Mouse (Mus musculus) heart, postnatal 14 days (tissue): ENCODE data around the gene Cdk2ap2. TPM values are rescaled to one million over a fixed set of nuclear protein-coding genes. Genes with fewer than 3 reads are reported as not detected.
"Not testable (repeated sequence)": the region's sequence is repeated elsewhere in the genome, so short reads cannot be mapped to it uniquely, and the experiment has no call there.

Experiments
- DNase-seq, 2 experiments: peaks; one replicate each; pipeline ENCODE4 v3.0.0; 2021 to 2022
- intact Hi-C: fragments of 180-260 bp; cut with DNase I; formaldehyde crosslinking; loops from one replicate; pipeline ENCODE4 v1.15.1; 2025
- long read RNA-seq, 2 experiments: library from polyadenylated mRNA; stranded (forward); transcript quantifications; one replicate each; pipeline ENCODE4 v2.0.0; 2021
- total RNA-seq, 2 experiments: library from RNA; stranded (reverse); gene quantifications; 2 replicates each; pipeline ENCODE4 v1.2.3; 2021

The Cdk2ap2 gene
- 10 to 100 TPM; 24.2 to 27.5 TPM for total RNA-seq
- long read RNA-seq, experiment 1, transcript Cdk2ap2-201 (4 exons, 1,080 nt) = major isoform, 45 of 53 reads
- long read RNA-seq, experiment 1, partial matches to known transcripts = 1 of 53 reads
- long read RNA-seq, experiment 1, other reads (novel, unspliced or antisense) = 0 of 53 reads
- long read RNA-seq, experiment 2, transcript Cdk2ap2-201 (4 exons, 1,080 nt) = major isoform, 49 of 54 reads
- long read RNA-seq, experiment 2, partial matches to known transcripts = 2 of 54 reads
- long read RNA-seq, experiment 2, other reads (novel, unspliced or antisense) = 0 of 54 reads

DNA sequence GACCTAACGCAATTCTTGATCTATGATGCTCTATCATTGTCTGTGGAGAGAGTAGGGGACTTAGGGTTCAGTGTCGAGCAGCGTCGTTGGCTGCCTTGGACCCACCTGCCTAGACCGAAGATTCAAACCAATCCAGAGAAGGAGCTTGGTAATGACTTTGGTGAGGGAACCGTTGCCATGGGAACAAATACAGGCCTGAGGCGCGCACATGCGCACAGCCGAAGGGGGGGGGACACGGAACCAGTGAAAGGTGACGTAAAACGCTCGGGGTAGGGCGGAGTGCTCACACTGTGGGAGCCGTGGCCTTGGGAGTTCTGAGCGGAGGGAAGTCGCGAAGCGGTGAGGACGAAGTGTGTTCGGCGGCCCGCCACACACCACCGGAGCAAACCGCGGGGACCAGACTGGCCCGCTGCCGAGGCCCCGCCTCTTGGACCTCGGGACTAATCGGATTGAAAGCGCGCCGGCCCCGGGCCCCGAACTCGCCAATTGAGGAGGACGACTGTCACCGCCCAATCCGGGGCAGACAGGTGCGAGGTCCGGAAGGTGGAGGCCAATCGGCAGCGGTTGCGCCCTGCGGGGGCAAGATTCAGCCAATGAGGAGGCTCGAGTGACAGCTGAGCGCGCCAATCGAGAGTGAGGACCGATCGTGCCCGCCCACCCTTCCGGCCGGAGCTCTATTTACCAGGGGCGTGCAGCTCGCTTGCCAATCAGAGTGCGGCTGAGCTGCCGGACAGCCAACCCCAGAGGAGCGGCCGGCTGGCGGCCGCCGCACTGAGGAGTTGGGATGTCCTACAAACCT is at the start of gene Cdk2ap2:
TSS of gene Cdk2ap2 (plus strand) at position 541 of the 799 bp plus-strand sequence.
- peak; percentile 99 for DNase-seq
- intact Hi-C loops = no loop called here

DNA sequence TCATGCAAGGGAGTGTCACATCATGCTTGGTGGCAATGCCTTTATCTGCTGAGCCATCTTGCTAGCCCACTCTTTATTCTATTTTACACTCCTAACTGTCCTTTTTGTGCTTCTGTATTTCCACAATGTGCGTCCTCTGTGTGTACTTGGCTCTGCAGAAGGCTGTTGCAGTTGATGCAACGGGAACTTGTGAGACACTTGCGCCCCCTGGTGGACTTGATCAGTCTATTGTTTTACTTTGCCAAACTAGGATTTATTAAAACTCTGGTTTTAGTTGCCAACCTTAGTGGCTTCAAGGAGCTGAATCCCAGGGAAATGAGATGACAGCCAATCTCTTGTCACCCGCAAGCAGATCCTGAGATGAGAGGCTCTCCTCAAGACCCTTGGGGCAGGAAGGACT is 49.1 kb upstream of the Cdk2ap2 start:
- DNase-seq = peak; percentile 81 to 90
- intact Hi-C loops = loop anchor here (1.0 kb wide), 1 partner anchor 29 kb away; no protein-coding TSS in a partner anchor

DNA sequence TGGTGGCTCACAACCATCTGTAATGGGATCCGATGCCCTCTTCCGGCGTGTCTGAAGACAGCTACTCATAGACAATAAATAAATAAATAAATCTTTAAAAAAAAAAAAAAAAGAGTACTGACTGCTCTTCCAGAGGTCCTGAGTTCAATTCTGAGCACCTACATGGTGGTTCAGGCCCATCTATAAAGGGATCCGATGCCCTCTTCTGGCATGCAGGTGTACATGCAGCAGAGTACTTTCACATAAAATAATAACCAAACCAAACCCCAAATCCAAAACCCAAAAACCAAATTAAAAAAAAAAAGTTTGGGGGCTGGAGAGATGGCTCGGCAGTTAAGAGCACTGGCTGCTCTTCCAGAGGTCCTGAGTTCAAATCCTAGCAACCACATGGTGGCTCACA is 47.9 kb upstream of the Cdk2ap2 start:
- intact Hi-C loops, DNase-seq: not testable (repeated sequence)

DNA sequence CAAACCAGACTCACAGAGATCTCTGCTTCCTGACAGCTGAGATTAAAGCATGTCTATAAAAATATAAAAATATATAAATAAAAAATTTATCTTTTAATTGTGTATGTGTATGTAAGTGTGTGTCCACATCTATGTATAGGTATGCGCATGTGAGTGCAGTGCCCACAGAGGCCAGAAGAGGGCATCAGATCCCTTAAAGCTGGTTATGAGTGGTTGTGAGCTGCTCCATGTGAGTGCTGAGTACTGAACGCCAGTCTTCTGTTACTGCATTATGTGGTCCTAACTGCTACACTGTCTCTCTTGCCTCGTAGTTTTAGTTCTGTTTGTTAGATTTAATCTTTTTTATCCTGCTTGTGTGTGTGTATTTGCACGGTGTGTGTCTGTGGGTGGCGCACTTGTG is 46.0 kb upstream of the Cdk2ap2 start:
- DNase-seq = no peak
- intact Hi-C loops = loop anchor here (5.0 kb wide), 1 partner anchor 176 kb away; no protein-coding TSS in a partner anchor

DNA sequence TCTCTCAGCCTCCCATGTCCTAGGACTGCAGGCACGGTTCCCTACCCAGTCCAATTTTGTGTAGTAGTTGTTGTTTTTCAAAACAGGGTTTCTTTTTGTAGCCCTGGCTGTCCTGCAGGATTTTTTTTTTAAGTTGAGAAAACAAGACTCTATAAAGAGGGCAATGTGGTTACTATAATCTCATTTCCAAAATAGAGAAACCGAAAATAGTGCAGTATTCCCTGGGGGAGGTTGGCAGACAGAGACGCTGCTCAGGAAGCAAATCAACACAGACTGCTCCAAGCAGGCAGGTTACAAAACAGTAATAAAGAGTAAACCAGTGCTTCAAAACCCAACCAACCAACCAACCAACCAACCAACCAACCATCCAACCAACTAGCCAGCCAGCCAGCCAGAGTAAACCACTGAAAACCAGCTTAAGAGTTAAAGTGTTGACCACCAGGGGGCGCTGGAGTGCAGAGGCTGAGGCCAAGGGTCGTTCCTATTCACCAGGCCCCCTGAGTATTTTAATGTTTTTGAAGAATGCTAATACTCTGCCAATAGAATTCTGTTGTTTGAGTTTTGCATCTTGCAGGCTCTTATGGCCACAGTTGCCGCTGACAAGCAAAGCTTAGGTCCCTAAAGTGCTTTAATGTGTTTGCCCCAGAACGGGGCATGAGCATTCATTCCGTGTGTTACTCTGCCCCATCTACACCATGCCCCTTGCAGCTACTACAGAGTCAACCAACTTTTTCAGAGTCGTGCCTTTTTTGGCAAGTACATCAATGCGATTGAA is 45.1 kb upstream of the Cdk2ap2 start:
- intact Hi-C loops = loop anchor here (2.0 to 5.0 kb wide), 2 partner anchors 29 to 175 kb away; partner anchors contain the start of gene Cabp2
- peak; percentile 75 to 83 for DNase-seq

DNA sequence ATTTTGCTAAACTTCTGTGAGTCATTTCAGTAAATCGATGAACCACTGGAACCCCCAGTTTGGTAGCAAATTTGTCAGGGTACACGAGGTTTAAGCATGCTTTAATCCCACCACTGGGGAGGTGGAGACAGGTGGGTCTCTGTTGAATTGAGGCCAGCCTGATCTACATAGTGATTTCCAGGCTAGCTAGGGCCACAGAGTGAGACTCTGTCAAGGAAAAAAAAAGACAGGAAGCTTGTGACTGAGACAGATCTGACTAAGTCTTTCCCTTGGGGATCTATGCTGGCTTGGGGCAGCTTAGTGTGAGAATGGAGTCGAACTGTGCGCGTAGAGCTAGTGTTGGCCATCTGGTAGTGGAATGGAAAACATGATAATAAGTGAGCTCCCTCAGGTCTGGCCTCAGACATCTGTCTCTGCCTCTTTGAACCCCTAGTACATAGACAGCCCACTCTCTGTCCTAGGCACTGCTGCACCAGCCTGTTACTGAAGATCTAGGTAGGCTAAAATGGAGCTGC is 44.4 kb upstream of the Cdk2ap2 start:
- intact Hi-C loops = loop anchor here (2.0 to 5.0 kb wide), 2 partner anchors 28 to 175 kb away; partner anchors contain the start of gene Cabp2
- DNase-seq = no peak

DNA sequence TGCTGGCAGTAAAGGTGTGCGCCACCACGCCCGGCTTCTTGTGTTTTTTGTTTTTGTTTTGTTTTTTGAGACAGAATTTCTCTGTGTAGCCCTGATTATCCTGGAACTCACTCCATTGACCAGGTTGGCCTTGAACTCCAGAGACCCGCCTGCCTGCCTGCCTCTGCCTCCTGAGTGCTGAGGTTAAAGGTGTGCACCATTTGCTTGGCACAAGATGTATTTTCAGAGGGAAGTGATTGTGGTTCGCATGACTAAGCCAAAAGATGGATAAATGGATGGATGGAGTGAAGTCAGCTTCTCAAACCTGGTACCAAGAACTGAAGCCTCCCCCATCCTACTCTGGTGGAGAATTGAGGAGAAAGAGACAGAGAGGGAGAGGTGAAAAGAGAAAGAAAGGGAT is 42.4 kb upstream of the Cdk2ap2 start:
- no peak for DNase-seq
- intact Hi-C loops = loop anchor here (5.0 kb wide), 1 partner anchor 173 kb away; no protein-coding TSS in a partner anchor

DNA sequence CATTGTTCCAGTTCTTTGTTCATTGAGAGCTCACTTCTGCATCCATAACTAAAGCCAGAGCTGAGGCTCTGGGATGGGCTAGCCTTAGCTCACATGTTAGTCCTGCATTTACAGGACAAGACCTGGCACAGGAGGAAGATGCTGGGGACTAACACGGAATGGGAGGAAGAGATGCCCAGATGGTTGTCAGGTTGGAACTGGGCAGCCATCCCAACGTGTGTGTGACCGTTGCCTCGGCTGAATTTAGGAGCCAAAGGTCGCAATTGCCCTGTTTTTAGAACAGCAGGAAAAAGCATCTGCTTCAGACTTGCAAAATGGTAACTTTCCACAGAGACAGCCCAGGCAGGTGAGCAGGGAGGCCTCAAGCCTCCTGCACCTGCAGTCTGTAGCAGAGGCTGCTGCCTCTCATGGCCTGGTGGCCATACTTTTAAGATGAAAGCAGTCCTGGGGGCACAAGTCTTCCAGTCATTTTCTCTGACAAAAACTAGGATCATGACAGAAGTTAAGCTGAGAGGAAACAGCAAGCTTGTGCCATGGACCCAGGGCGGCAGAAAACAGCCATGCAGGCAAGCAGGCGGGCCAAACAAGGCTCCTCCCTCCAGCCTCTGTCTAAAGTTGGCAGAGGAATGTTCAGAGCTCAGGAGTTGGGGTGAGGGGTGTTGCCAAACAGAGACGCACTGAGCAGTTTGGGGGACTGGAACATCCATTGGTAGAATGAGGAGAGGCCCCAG is 41.6 kb upstream of the Cdk2ap2 start:
- no peak for DNase-seq
- intact Hi-C loops = no loop called here

DNA sequence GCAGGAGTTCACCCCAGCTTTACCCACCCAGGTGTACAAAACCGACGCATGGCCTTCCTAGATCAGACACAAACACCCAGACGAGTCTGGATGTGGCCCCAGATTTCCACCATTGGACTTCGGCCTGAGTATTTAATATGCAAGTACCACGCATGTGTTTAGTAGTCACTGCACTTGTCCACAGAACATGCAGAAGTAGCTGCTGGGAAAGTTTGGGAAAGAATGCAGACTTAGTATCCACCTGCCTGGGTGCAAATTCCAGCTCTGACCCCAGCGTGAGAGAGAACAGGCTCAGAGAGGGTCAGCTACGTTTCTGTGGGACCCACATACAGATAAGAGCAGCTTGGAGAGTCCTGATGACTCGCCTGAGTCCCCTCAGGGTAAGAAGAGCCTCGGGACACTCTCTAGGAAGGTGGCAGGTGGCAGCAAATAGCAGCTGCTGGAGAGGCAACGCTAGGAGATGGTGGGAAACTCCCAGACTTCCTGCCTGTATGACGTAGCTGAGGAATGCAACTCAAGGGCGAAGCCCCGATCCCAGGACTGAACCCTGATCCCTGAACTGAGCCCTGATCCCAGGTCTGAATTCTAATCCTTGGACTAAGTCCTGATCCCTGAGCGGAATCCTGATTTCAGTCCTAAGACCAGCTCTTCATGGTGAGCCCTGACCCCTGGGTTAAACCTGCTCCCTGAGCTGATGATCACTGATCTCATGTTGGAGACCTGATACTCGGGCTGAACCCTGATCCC is 40.9 kb upstream of the Cdk2ap2 start:
- DNase-seq = no peak
- intact Hi-C loops = no loop called here

DNA sequence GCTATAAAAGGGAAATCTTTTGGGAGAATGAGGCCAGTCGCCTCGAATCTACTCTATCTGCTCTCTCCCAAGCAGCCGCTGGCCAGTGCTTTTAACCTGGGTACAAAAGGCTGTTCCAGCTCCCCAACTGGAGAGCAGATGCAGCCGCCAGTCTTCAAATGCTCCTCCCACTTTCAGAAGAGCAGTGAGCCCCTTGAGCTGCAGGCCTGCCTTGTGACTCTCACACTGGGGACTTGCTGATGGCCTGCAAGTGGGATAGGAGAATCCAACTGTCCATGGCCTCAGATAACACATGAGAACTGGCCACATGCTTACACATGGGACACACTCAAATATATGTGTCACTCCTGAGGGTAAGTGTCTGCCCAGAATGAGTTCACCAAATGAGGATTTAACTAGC is 40.3 kb upstream of the Cdk2ap2 start:
- intact Hi-C loops = no loop called here
- DNase-seq = no peak

DNA sequence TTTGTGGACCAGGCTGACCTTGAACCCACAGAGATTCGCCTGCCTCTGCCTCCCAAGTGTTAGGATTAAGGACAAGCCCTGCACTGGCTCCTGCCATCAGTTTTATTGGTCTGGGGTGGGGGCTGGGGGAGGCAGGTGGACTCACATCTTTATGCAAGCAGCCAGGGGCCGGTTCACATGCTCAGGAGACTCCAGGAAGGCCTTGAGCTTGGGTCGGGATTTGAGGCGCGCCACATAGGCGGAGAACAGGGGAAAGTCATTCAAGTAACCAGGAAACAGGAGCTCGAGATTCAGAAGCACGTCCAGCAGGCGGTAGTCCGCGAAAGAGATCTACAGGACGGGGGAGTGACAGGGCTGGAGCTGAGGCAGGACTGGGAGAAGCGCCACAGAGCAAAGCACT is 39.6 kb upstream of the Cdk2ap2 start:
- intact Hi-C loops = no loop called here
- no peak for DNase-seq

DNA sequence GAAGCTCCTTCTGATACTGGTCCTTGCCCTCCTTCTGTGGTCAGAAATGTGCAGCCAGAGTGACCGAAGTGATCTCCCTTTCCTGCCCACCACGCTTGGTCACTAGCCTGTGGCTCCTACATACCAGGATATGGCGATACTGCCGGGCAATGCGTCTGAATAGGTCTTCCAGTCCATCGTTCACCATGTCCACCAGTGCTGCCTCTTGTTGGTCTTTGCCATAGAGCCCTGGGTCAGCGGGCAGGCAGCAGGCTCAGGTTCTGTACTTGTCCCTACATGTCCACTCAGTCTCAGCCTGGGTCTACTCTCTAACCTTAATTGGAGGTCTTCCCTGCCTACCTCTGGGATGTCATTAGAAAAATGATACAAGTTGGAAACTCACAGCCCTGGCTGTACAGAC is 39.0 kb upstream of the Cdk2ap2 start:
- DNase-seq = no peak
- intact Hi-C loops = no loop called here

DNA sequence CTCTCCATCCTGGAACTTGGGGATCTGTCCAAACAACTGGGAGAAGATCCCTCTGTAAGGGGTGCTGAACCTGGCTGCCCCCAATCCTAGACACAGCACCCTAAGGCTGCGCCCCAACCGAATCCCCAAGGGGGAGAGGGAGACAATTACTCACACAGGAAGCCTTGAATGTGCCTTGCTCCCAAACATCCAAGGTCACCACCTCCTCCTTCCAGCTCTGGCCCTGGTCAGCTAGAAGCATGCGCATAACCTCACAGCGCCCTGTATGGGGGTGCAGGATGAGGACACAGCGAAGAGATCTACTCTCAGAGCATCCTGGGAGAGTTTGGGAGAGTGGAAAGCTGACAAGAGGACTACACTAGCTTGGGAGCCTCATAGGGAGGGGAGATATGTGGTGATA is 38.4 kb upstream of the Cdk2ap2 start:
- no peak for DNase-seq
- intact Hi-C loops = no loop called here

DNA sequence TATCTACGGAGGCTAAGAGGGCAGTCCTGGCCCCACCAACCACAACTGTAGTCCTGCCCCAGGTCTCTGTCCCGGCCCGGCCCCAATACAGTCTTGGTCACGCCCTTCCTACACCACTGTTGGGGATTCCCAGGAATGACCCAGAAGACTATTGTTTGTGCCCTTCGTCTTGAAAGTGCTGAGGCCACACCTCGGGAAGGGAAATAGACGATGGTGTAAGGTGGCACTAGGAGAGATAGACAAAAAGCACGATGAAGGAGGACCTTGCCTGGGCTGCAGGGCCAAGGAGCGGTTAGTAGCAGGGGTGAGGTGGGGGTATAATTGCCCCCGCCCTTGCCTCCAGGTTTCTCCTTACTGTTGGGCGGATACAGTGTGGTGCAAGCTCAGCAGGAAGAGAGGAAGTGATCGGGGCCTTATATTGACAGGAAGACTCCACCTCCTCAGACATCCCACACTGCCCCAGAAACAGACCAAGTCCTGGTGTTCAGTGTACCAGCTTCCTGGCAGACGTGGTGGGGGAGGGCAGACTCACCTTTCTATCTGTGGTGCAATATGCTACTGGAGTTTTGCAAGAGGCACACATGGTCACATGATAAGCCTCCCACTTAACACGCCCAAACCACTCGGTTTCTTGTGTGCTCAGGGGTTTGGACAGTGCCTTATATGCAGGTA is 37.8 kb upstream of the Cdk2ap2 start, which contains the start of gene Gstp3:
TSS of gene Gstp3 (minus strand) at position 501 of the 672 bp plus-strand sequence.
- intact Hi-C loops = no loop called here

DNA sequence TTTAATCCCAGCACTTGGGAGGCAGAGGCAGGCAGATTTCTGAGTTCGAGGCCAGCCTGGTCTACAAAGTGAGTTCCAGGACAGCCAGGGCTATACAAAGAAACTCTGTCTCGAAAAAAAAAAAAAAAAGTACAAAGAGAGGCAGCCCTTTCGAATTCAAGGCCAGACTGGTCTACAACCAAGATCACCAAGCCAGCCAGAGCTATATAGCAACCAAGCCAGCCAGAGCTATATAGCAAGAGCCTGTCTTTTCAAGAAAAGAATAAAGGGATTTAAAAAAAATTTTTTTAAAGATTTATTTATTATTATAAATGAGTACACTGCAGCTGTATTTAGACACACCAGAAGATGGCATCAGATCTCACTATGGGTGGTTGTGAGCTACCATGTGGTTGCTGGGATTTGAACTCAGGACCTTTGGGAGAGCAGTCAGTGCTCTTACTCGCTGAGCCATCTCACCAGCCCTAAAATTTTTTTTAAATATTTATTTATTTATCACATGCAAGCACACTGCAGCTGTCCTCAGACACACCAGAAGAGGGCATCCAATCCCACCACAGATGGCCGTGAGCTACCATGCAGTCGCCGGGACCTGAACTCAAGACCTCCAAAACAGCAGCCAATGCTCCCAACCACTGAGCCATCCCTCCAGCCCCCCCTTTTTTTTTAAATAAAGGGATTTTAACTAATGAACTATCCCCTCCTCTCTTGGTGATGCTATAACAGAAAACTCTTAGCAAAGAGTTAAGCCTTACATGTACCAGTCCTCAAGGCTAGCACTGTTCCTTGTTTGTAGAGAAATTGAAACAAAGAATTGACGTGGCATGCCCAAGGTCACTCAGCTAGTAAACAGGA is 36.7 kb upstream of the Cdk2ap2 start:
- intact Hi-C loops, DNase-seq: not testable (repeated sequence)

More for the DNA sequence above, 37.8 kb upstream of the Cdk2ap2 start, which contains the start of gene Gstp3:
- no peak for DNase-seq

DNA sequence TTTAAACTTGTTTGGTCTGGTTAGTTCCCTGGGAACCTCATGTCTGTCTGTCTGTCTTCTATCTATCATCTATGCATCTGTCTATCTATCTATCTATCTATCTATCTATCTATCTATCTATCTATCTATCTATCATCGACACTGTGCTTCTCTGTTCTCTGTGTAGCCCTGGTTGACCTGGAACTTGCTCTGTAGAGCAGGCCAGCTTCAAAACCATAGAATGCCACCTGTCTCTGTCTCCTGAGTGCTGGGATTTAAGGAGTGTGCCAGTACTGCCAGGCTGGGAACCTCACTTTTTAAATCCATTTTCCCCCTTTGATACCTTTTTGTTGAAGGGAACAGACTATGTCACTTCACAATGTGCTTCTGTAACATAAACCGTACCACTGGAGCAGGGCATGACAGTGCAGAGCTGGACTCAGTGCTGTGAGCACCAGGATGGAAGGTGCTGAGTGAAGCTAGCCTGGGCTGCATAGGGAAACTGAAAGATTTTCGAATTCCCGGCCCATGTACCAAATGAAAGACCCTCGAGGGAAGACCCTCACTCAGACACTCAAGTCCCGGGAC is 36.0 kb upstream of the Cdk2ap2 start:
- intact Hi-C loops = no loop called here
- DNase-seq = no peak

DNA sequence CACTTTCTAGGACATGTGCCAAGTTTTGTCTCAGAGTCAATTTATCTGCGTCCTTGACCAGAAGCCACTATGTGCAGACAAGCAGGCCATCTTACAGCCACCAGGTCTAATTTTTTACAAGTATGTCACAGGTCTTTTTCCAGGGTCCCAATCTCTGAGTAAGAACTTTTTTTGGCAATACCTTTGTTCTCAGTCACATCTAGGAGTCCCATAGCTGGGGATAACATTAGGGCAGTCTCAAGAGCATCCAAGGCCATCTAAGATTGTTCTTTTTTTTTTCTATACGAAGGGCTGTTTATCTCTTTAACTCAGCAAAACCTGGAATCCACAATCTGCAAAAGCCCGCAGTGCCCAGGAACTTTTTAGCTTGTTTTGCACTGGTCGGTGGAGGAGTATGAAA is 33.6 kb upstream of the Cdk2ap2 start:
- intact Hi-C loops, DNase-seq: not testable (repeated sequence)
